Mouse (Mus musculus) kidney, adult 9 months (tissue): Measurements from ENCODE around the gene Dcaf7.
A peak's percentile ranks its signal among the peaks of the same experiment; 100 is the strongest.

Experiments
- DNase-seq: peaks from one replicate; pipeline ENCODE4 v3.0.0; 2022

Gene Dcaf7

GRCm38 (mm10) chr11:106036548-106037417 lies at the start of gene Dcaf7:
Dcaf7 (plus strand) TSS chr11:106036872.
- peak; percentile 99 for DNase-seq

GRCm38 (mm10) chr11:105987446-105987845 lies 49.2 kb upstream of the Dcaf7 start:
- DNase-seq = no peak

- DNase-seq = no peak
These were observed 47.2 kb upstream of the Dcaf7 start for GRCm38 (mm10) chr11:105989446-105989845.

GRCm38 (mm10) chr11:105990231-105990630 lies 46.4 kb upstream of the Dcaf7 start:
- peak; percentile 58 for DNase-seq

- DNase-seq = no peak
These were observed 42.3 kb upstream of the Dcaf7 start, which contains the start of gene Ace3 for GRCm38 (mm10) chr11:105994375-105994774. Ace3 (plus strand) TSS chr11:105994675.

GRCm38 (mm10) chr11:106000062-106000461 lies 36.6 kb upstream of the Dcaf7 start:
- no peak for DNase-seq

- peak; percentile 67 for DNase-seq
These were observed 35.0 kb upstream of the Dcaf7 start for GRCm38 (mm10) chr11:106001718-106002117.

- peak; percentile 65 for DNase-seq
These were observed 32.1 kb upstream of the Dcaf7 start for GRCm38 (mm10) chr11:106004576-106004975.

- peak; percentile 95 for DNase-seq
These were observed 30.7 kb upstream of the Dcaf7 start for GRCm38 (mm10) chr11:106005970-106006369.

GRCm38 (mm10) chr11:106007821-106008220 lies 28.9 kb upstream of the Dcaf7 start, which contains the start of gene Kcnh6:
Kcnh6 (plus strand) TSS chr11:106008124.
- DNase-seq = peak; percentile 70

GRCm38 (mm10) chr11:106012711-106013110 lies 24.0 kb upstream of the Dcaf7 start:
- no peak for DNase-seq

- no peak for DNase-seq
These were observed 23.0 kb upstream of the Dcaf7 start for GRCm38 (mm10) chr11:106013556-106014225.

GRCm38 (mm10) chr11:106016440-106016839 lies 20.2 kb upstream of the Dcaf7 start:
- DNase-seq = no peak

- DNase-seq = no peak
These were observed 16.5 kb upstream of the Dcaf7 start for GRCm38 (mm10) chr11:106020051-106020763.

- DNase-seq = no peak
These were observed 10.9 kb upstream of the Dcaf7 start for GRCm38 (mm10) chr11:106025774-106026173.

GRCm38 (mm10) chr11:106026465-106027151 lies 10.1 kb upstream of the Dcaf7 start:
- DNase-seq = peak; percentile 72

- DNase-seq = no peak
These were observed 9.1 kb upstream of the Dcaf7 start for GRCm38 (mm10) chr11:106027607-106028006.

GRCm38 (mm10) chr11:106032074-106032473 lies 4.6 kb upstream of the Dcaf7 start:
- DNase-seq = peak; percentile 21

GRCm38 (mm10) chr11:106033491-106033919 lies 3.2 kb upstream of the Dcaf7 start:
- DNase-seq = peak; percentile 64

GRCm38 (mm10) chr11:106034986-106035385 lies 1.7 kb upstream of the Dcaf7 start:
- no peak for DNase-seq

- no peak for DNase-seq
These were observed 713 bp downstream of the Dcaf7 start for GRCm38 (mm10) chr11:106037418-106037751.

- no peak for DNase-seq
These were observed 7.7 kb downstream of the Dcaf7 start for GRCm38 (mm10) chr11:106044349-106044748.

- no peak for DNase-seq
These were observed 8.6 kb downstream of the Dcaf7 start for GRCm38 (mm10) chr11:106045256-106045655.
